Mouse (Mus musculus) hindbrain, embryonic 12.5 days (tissue): ENCODE measurements around the gene Slc9a1. TPM values are rescaled to one million over a fixed set of nuclear protein-coding genes. Genes with fewer than 3 reads are reported as not detected.

Experiments used
- ATAC-seq: fragments of 200-750 bp; cut with Nextera tagmentation; 2 replicates; pipeline ENCODE4 v1.8.0; 2017; ENCODE audit warnings: moderate TSS enrichment; ENCODE audit not compliant: low FRiP score
- H3K27ac ChIP-seq: fragments of 300-500 bp; sonication (generic); 2 replicates; pipeline ENCODE4 v1.5.1; 2016; ENCODE audit warnings: mild to moderate bottlenecking
- H3K27me3 ChIP-seq: fragments of 300-500 bp; sonication (generic); 2 replicates; pipeline ENCODE4 v1.6.1; 2016; ENCODE audit warnings: mild to moderate bottlenecking
- H3K36me3 ChIP-seq: fragments of 300-500 bp; sonication (generic); 2 replicates; pipeline ENCODE4 v1.6.1; 2016; ENCODE audit warnings: mild to moderate bottlenecking
- H3K4me1 ChIP-seq: fragments of 300-500 bp; sonication (generic); 2 replicates; pipeline ENCODE4 v1.6.1; 2016
- H3K4me2 ChIP-seq: fragments of 300-500 bp; sonication (generic); replicated peaks from 2 replicates; pipeline ENCODE4 v1.6.1; 2016; ENCODE audit warnings: mild to moderate bottlenecking
- H3K4me3 ChIP-seq: fragments of 300-500 bp; sonication (generic); 2 replicates; pipeline ENCODE4 v1.5.1; 2016; ENCODE audit warnings: mild to moderate bottlenecking
- H3K9ac ChIP-seq: fragments of 300-500 bp; sonication (generic); 2 replicates; pipeline ENCODE4 v1.6.1; 2016; ENCODE audit warnings: mild to moderate bottlenecking, moderate library complexity
- H3K9me3 ChIP-seq: fragments of 300-500 bp; sonication (generic); replicated peaks from 2 replicates; pipeline ENCODE4 v1.6.1; 2016; ENCODE audit warnings: mild to moderate bottlenecking
- WGBS: fragments of 180-500 bp; shearing (Covaris S2); methylation state at CpG from one replicate; pipeline ENCODE4 v1.1.7; 2016; 5-methylcytosine and 5-hydroxymethylcytosine counted together
- polyA plus RNA-seq: library from polyadenylated mRNA; unstranded; fragments of >200 nt; fragmentation: Nextera tagmentation; extraction: Ambion mirVana; gene quantifications from 2 replicates; pipeline ENCODE4 v1.2.1, GENCODE M21; 2016

Slc9a1 gene
- polyA plus RNA-seq, 1 experiment from 2014 or later: 9.5 TPM

GRCm38 (mm10) chr4:133410994-133411393 is 41.5 kb downstream of the Slc9a1 start:
- no peaks in the 10 kb centered on the region for H3K27me3 ChIP-seq
- H3K9ac ChIP-seq: no peak overlapping the region
- H3K4me3 ChIP-seq: no peak overlapping the region
- peaks cover 22% of the 10 kb centered on the region for H3K4me1 ChIP-seq
- H3K4me2 ChIP-seq: no peak overlapping the region
- no peak overlapping the region for H3K27ac ChIP-seq
- no peaks in the 10 kb centered on the region for H3K9me3 ChIP-seq
- H3K36me3 ChIP-seq: 0 out of 2 replicates have a peak, but pooled peaks cover 12% of the 10 kb centered on the region
- ATAC-seq: no peak
- 92% methylated on average over 14 of the region's 14 CpGs for WGBS

DNA sequence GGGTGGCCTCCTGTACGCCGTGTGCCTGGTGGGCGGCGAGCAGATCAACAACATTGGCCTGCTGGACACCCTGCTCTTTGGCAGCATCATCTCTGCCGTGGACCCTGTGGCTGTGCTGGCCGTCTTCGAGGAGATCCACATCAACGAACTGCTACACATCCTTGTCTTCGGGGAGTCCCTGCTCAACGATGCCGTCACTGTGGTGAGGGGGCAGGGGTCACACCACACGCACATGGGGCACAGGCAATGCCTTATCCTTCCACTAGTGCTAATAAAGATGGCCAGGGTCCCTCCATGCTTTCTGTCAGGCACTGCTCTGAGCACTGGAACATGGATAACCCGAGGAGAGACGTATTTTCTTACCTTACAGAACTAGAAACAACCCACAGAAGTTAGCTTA is 42.6 kb downstream of the Slc9a1 start:
- H3K9ac ChIP-seq: no peak overlapping the region
- H3K4me1 ChIP-seq: peaks cover 14% of the 10 kb centered on the region
- H3K27me3 ChIP-seq: no peaks in the 10 kb centered on the region
- no peak overlapping the region for H3K27ac ChIP-seq
- H3K9me3 ChIP-seq: no peaks in the 10 kb centered on the region
- H3K4me2 ChIP-seq: no peak overlapping the region
- 85% methylated on average over 14 of the region's 14 CpGs for WGBS
- H3K4me3 ChIP-seq: no peak overlapping the region
- H3K36me3 ChIP-seq: peaks cover 21% of the 10 kb centered on the region; the same call in 1 of the 2 replicates
- no peak for ATAC-seq

DNA sequence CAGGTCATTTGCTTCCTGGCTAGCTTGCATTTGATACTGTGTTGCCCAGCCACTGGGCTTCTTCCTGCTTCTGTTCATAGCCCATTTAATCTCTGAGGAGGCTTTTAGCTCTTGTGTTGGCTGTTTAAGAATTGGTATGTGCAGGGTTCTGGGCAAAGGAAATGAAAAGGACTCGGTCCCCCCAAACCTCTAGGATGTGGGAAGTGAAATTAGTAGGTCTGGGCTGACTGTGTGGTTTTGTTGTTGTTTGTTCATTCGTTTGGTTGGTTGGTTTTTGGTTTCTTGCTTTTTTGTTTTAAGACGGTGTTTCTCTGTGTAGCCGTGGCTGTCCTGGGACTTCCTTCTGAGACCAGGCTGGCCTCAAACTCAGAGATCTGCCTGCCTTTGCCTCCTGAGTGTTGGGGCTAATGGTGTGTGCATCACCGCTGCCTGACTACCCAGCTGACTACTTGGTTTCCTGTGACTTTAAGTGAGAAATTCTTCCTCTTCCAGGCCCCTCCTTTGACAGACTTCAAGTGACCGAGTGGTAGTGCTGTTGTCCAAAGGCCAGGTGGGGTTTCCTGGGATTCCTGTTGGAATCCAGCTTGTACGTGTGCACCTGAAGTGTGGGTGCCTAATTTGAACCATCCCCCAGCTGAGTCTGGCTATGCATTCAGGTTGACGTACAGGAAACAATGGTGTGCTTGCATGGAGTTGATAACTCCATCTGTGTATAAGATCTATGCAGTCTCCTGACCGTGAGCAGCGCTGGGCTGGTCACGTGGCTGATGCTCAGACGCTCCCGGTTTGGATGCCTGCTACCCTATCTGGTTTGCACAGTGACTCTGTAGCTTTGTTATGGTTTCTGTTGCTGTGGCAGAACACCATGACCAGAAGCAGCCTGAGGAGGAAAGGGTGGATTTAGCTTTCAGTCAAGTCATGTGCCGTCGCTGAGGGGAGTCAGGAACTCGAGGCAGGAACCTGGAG is 43.4 kb downstream of the Slc9a1 start:
- Histone ChIP-seq H3K9me3 (no peaks in the 10 kb centered on the region), H3K4me1 (peaks cover 6% of the 10 kb centered on the region), H3K4me3 (no peak overlapping the region), H3K9ac (no peak overlapping the region), H3K27me3 (no peaks in the 10 kb centered on the region), H3K36me3 (peaks cover 25% of the 10 kb centered on the region; the same call in 1 of the 2 replicates), H3K4me2 (no peak overlapping the region), H3K27ac (no peak overlapping the region)
- WGBS: 92% methylated on average over 16 of the region's 16 CpGs
- no peak for ATAC-seq

DNA sequence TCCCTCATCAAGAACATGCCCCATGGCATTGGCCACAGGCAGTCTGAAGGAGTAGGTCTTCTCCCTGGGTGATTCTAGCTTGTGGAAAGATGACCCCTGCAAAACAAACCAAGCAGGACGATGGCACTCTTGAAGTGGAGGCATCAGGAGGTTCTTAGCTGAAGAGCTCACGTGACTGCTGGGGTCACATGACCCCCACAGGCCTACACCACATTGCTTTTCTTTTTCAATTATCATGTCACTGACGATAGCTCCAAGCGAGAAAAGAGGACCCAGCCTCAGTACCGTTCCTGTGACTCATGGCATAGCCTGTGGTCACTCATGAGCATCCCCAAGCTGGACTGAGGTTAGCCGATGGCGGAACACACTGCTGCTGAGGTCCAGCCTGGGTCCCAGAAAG is 44.1 kb downstream of the Slc9a1 start:
- H3K4me2 ChIP-seq: no peak overlapping the region
- ATAC-seq: no peak
- no peak overlapping the region for H3K9ac ChIP-seq
- 92% methylated on average over 7 of the region's 7 CpGs for WGBS
- no peaks in the 10 kb centered on the region for H3K4me1 ChIP-seq
- no peaks in the 10 kb centered on the region for H3K9me3 ChIP-seq
- no peak overlapping the region for H3K27ac ChIP-seq
- peaks cover 32% of the 10 kb centered on the region; the same call in 1 of the 2 replicates for H3K36me3 ChIP-seq
- H3K4me3 ChIP-seq: no peak overlapping the region
- H3K27me3 ChIP-seq: no peaks in the 10 kb centered on the region

GRCm38 (mm10) chr4:133414920-133415319 is 45.4 kb downstream of the Slc9a1 start:
- 59% methylated on average over 4 of the region's 4 CpGs for WGBS
- Histone ChIP-seq H3K27ac (no peak overlapping the region), H3K4me1 (no peaks in the 10 kb centered on the region), H3K9ac (no peak overlapping the region), H3K36me3 (peaks cover 34% of the 10 kb centered on the region; the same call in 1 of the 2 replicates), H3K4me2 (no peak overlapping the region), H3K27me3 (no peaks in the 10 kb centered on the region), H3K4me3 (no peak overlapping the region), H3K9me3 (no peaks in the 10 kb centered on the region)
- no peak for ATAC-seq

DNA sequence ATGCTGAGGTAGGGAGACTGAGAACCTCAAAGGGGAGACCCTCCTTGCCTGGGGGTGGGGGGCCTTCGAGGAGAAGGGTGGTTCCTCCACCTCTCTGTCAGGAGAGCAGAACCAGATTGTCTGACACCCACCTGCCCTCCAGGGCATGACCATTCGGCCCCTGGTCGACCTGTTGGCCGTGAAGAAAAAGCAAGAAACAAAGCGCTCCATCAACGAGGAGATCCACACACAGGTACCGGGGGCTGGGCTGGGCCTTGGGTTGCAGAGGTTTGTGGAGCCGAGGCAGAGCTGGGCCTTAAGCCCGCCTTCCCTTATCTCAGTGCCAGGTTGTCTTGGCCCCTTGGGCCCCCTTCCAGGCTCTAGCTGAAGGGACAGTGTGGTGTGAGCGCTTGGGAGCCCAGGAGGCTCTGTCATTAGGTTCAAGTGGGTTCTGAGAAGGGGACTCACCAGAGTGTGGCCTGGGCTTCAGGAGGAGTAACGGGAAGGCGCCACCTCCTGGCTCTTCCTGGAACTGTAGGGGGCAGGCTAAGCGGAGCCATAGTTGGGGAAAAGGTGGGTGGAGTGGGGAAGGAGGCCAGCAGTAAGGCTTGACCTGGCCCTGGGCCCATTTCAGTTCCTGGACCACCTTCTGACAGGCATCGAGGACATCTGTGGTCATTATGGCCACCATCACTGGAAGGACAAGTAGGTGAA is 50.0 kb downstream of the Slc9a1 start:
- no peak for ATAC-seq
- no peaks in the 10 kb centered on the region for H3K27me3 ChIP-seq
- H3K4me3 ChIP-seq: no peak overlapping the region
- H3K9ac ChIP-seq: no peak overlapping the region
- peaks cover 53% of the 10 kb centered on the region for H3K36me3 ChIP-seq
- no peaks in the 10 kb centered on the region for H3K9me3 ChIP-seq
- H3K4me2 ChIP-seq: no peak overlapping the region
- H3K4me1 ChIP-seq: no peaks in the 10 kb centered on the region
- 67% methylated on average over 14 of the region's 14 CpGs for WGBS
- no peak overlapping the region for H3K27ac ChIP-seq

GRCm38 (mm10) chr4:133421989-133422388 is 52.5 kb downstream of the Slc9a1 start:
- Histone ChIP-seq H3K4me2 (no peak overlapping the region), H3K36me3 (peaks cover 41% of the 10 kb centered on the region), H3K27me3 (no peaks in the 10 kb centered on the region), H3K9ac (0 out of 2 replicates have a peak overlapping the region, but pooled peaks have one; percentile 5), H3K27ac (no peak overlapping the region), H3K4me1 (no peaks in the 10 kb centered on the region), H3K4me3 (no peak overlapping the region), H3K9me3 (no peaks in the 10 kb centered on the region)
- no peak for ATAC-seq
- 90% methylated on average over 12 of the region's 12 CpGs for WGBS

- peaks cover 3% of the 10 kb centered on the region; the same call in 1 of the 2 replicates for H3K4me1 ChIP-seq
These were observed 53.1 kb downstream of the Slc9a1 start for GRCm38 (mm10) chr4:133422601-133423000.

GRCm38 (mm10) chr4:133423108-133423507 is 53.6 kb downstream of the Slc9a1 start:
- WGBS: 60% methylated on average over 6 of the region's 6 CpGs
- Histone ChIP-seq H3K9me3 (no peaks in the 10 kb centered on the region), H3K27me3 (no peaks in the 10 kb centered on the region), H3K36me3 (peaks cover 34% of the 10 kb centered on the region), H3K9ac (no peak overlapping the region), H3K4me1 (peaks cover 3% of the 10 kb centered on the region; the same call in 1 of the 2 replicates), H3K27ac (no peak overlapping the region), H3K4me2 (no peak overlapping the region), H3K4me3 (no peak overlapping the region)
- ATAC-seq: peak; percentile 36

More at GRCm38 (mm10) chr4:133422601-133423000, 53.1 kb downstream of the Slc9a1 start:
- Histone ChIP-seq H3K4me3 (no peak overlapping the region), H3K36me3 (peaks cover 39% of the 10 kb centered on the region), H3K27ac (no peak overlapping the region), H3K27me3 (no peaks in the 10 kb centered on the region), H3K9ac (0 out of 2 replicates have a peak overlapping the region, but pooled peaks have one; percentile 5), H3K4me2 (no peak overlapping the region), H3K9me3 (no peaks in the 10 kb centered on the region)
- ATAC-seq: no peak
- 89% methylated on average over 15 of the region's 15 CpGs for WGBS

DNA sequence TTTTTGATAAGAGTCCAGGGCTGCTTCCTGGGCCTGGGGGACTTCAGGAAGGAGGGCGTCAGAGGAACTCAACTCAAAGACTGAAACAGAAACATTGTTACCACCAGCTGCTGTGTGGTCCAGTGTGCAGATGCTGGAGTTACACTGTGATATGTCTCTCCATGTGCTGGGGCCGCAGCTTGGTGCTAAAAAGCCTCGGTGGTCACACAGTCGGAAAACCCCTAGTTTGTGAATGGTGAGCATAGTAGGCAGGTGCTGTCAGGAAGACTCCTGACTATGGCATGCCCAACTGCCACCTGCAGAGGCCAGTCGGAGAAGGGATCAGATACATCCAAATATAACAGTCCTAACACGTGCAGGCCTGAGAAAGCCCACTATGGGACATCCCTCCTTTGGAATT is 54.2 kb downstream of the Slc9a1 start:
- no peak overlapping the region for H3K9ac ChIP-seq
- H3K36me3 ChIP-seq: peaks cover 30% of the 10 kb centered on the region
- H3K27ac ChIP-seq: no peak overlapping the region
- H3K27me3 ChIP-seq: no peaks in the 10 kb centered on the region
- no peak overlapping the region for H3K4me2 ChIP-seq
- H3K9me3 ChIP-seq: no peaks in the 10 kb centered on the region
- H3K4me3 ChIP-seq: no peak overlapping the region
- 0 out of 2 replicates have a peak, but pooled peaks have one; percentile 17 for ATAC-seq
- H3K4me1 ChIP-seq: peaks cover 3% of the 10 kb centered on the region; the same call in 1 of the 2 replicates
- WGBS: 78% methylated on average over 6 of the region's 6 CpGs

GRCm38 (mm10) chr4:133424100-133424499 is 54.6 kb downstream of the Slc9a1 start:
- H3K4me2 ChIP-seq: no peak overlapping the region
- peak; percentile 27 for ATAC-seq
- no peaks in the 10 kb centered on the region for H3K9me3 ChIP-seq
- no peaks in the 10 kb centered on the region for H3K27me3 ChIP-seq
- 38% methylated on average over 4 of the region's 4 CpGs for WGBS
- H3K4me3 ChIP-seq: no peak overlapping the region
- H3K4me1 ChIP-seq: peaks cover 3% of the 10 kb centered on the region; the same call in 1 of the 2 replicates
- peaks cover 30% of the 10 kb centered on the region for H3K36me3 ChIP-seq
- no peak overlapping the region for H3K9ac ChIP-seq
- no peak overlapping the region for H3K27ac ChIP-seq

DNA sequence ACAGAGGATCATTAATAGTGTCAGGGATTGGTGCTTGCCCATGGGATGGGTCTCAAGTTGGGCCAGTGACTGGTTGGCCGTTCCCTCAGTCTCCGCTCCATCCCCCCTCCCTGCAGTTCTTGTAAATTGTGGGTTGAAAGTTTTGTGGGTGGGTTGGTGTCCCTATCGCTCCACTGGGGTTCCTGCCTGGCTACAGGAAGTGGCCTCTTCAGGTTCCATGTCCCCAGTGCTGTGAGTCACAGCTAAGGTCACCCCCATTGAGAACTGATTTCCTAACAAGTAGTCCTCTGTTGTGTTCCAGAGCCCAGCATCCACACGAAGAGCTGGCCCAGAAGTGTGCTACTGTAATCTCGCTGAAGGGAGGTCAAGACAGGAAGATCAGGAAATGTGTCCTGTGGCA is 56.6 kb downstream of the Slc9a1 start:
- Histone ChIP-seq H3K4me3 (no peak overlapping the region), H3K36me3 (peaks cover 16% of the 10 kb centered on the region), H3K27me3 (no peaks in the 10 kb centered on the region), H3K27ac (no peak overlapping the region), H3K9me3 (no peaks in the 10 kb centered on the region), H3K4me2 (no peak overlapping the region), H3K4me1 (peaks cover 3% of the 10 kb centered on the region; the same call in 1 of the 2 replicates), H3K9ac (no peak overlapping the region)
- ATAC-seq: no peak
- 73% methylated on average over 5 of the region's 5 CpGs for WGBS
